Mouse (Mus musculus): ENCODE data around the gene Fcrlb. TPM values are rescaled to one million over a fixed set of nuclear protein-coding genes. Genes with fewer than 3 reads are reported as not detected.

Gene Fcrlb
- total RNA-seq, 2 experiments from 2014 or later, result not detected

GRCm38 (mm10) chr1:170861671-170862434 is 50.9 kb downstream of the Fcrlb start:
- intact Hi-C loops (cut with DNase I), result no loop called here
- DNase-seq, result no peak
- H3K4me3 ChIP-seq, result no peak overlapping the region
- TF ChIP-seq CTCF (IDR thresholded peaks at IDR 0.05), result no peak
- H3K27ac ChIP-seq, result no peak overlapping the region

- intact Hi-C loops (cut with DNase I), result no loop called here
- DNase-seq, result no peak
- no peak for TF ChIP-seq CTCF (IDR thresholded peaks at IDR 0.05)
These were observed 53.9 kb downstream of the Fcrlb start for GRCm38 (mm10) chr1:170858872-170859271.

GRCm38 (mm10) chr1:170857369-170857768 is 55.4 kb downstream of the Fcrlb start:
- intact Hi-C loops (cut with DNase I), result no loop called here
- Histone ChIP-seq H3K27ac (no peak overlapping the region), H3K4me3 (no peak overlapping the region)
- DNase-seq, result no peak
- TF ChIP-seq CTCF (IDR thresholded peaks at IDR 0.05), result no peak

More at GRCm38 (mm10) chr1:170858872-170859271, 53.9 kb downstream of the Fcrlb start:
- H3K4me3 ChIP-seq, result no peak overlapping the region
- H3K27ac ChIP-seq, result no peak overlapping the region

Other genes with a start within 250 kb of the Fcrlb start
- 10 to 100 TPM; 17.3 to 19.0 TPM for gene Atf6, start 45.2 kb downstream of the Fcrlb start, total RNA-seq (2021)
- gene Gm26620, start 27.9 kb downstream of the Fcrlb start, total RNA-seq (2021), result under 1 TPM in 1 of 2 experiments, not detected in 1; 0.39 TPM
- gene Dusp12, start 27.4 kb downstream of the Fcrlb start, total RNA-seq (2021), result 1 to 10 TPM; 4.0 to 4.1 TPM
- gene Fcrla, start 14.6 kb upstream of the Fcrlb start, total RNA-seq (2021), result not detected
- gene Fcgr2b, start 63.6 kb upstream of the Fcrlb start, total RNA-seq (2021), result 1 to 10 TPM; 2.2 to 4.1 TPM
- not detected for gene Fcgr4, start 106.0 kb upstream of the Fcrlb start, total RNA-seq (2021)
- 1 to 10 TPM; 1.8 to 4.3 TPM for gene Fcgr3, start 152.0 kb upstream of the Fcrlb start, total RNA-seq (2021)
- 1 to 10 TPM in 1 of 2 experiments, under 1 TPM in 1; 0.75 to 1.8 TPM for gene Cfap126, start 201.0 kb upstream of the Fcrlb start, total RNA-seq (2021)
- 100 to 1,000 TPM; 635 to 909 TPM for gene Sdhc, start 237.7 kb upstream of the Fcrlb start, total RNA-seq (2021)
- gene Mpz, start 237.8 kb upstream of the Fcrlb start, total RNA-seq (2021), result 10 to 100 TPM; 24.7 to 27.7 TPM